Mouse (Mus musculus) left cerebral cortex, postnatal 10 days (tissue): ENCODE measurements around the gene Tmem39a. TPM values are rescaled to one million over a fixed set of nuclear protein-coding genes. Genes with fewer than 3 reads are reported as not detected.

Experiments
- DNase-seq, 2 experiments: peaks; one replicate each; pipeline ENCODE4 v3.0.0; 2021 to 2022; ENCODE audit warnings: low spot score in 2 of 2, mixed read lengths in 1 of 2; ENCODE audit errors: extremely low spot score in 1 of 2
- intact Hi-C: fragments of 180-260 bp; cut with DNase I; formaldehyde crosslinking; loops from one replicate; pipeline ENCODE4 v1.15.1; 2025
- total RNA-seq, 2 experiments: library from RNA; stranded (reverse); gene quantifications; 2 replicates each; pipeline ENCODE4 v1.2.3; 2021

Gene Tmem39a
- 10 to 100 TPM; 19.5 to 22.9 TPM for total RNA-seq

GRCm38 (mm10) chr16:38558221-38558748, at the start of gene Tmem39a:
Gene Tmem39a (plus strand): TSS chr16:38558698.
- DNase-seq = no peak
- intact Hi-C loops = loop anchor here (10.0 kb wide), 1 partner anchor 497 kb away; no protein-coding TSS in a partner anchor

GRCm38 (mm10) chr16:38510846-38511245, 47.7 kb upstream of the Tmem39a start:
- no peak for DNase-seq
- intact Hi-C loops = no loop called here

- intact Hi-C loops = no loop called here
- no peak for DNase-seq
Measured at GRCm38 (mm10) chr16:38519140-38519539, 39.4 kb upstream of the Tmem39a start.

GRCm38 (mm10) chr16:38521211-38521987, 37.1 kb upstream of the Tmem39a start:
- intact Hi-C loops = no loop called here
- no peak for DNase-seq

GRCm38 (mm10) chr16:38522129-38523084, 36.1 kb upstream of the Tmem39a start, which contains the start of gene Timmdc1:
Gene Timmdc1 (minus strand): TSS chr16:38522663.
- intact Hi-C loops = no loop called here
- peak; percentile 94 to 96 for DNase-seq

- no peak for DNase-seq
- intact Hi-C loops = no loop called here
Measured at GRCm38 (mm10) chr16:38526264-38526663, 32.2 kb upstream of the Tmem39a start.

GRCm38 (mm10) chr16:38536544-38537146, 21.9 kb upstream of the Tmem39a start:
- intact Hi-C loops = loop anchor here (10.0 kb wide), 1 partner anchor 208 kb away; the partner anchor contains the start of gene B4galt4
- DNase-seq = peak; percentile 59 to 84

GRCm38 (mm10) chr16:38538716-38539380, 19.6 kb upstream of the Tmem39a start:
- DNase-seq = no peak
- intact Hi-C loops = loop anchor here (10.0 kb wide), 1 partner anchor 206 kb away; the partner anchor contains the start of gene B4galt4

GRCm38 (mm10) chr16:38548000-38548399, 10.5 kb upstream of the Tmem39a start:
- DNase-seq = no peak
- intact Hi-C loops = no loop called here

- DNase-seq = peak; percentile 74 to 91
- intact Hi-C loops = loop anchor here (10.0 kb wide), 1 partner anchor 505 kb away; no protein-coding TSS in a partner anchor
Measured at GRCm38 (mm10) chr16:38549479-38550396, 8.8 kb upstream of the Tmem39a start, which contains the start of gene Poglut1. Gene Poglut1 (minus strand): TSS chr16:38550258.

- DNase-seq = no peak
Measured at GRCm38 (mm10) chr16:38555988-38556387, 2.5 kb upstream of the Tmem39a start.

GRCm38 (mm10) chr16:38562131-38562967, 3.9 kb downstream of the Tmem39a start:
- intact Hi-C loops = no loop called here
- DNase-seq = peak; percentile 94 to 97

More at GRCm38 (mm10) chr16:38555988-38556387, 2.5 kb upstream of the Tmem39a start:
- intact Hi-C loops = loop anchor here (10.0 kb wide), 1 partner anchor 499 kb away; no protein-coding TSS in a partner anchor

- intact Hi-C loops = no loop called here
- DNase-seq = no peak
Measured at GRCm38 (mm10) chr16:38562968-38563327, 4.5 kb downstream of the Tmem39a start.

- DNase-seq = no peak
- intact Hi-C loops = no loop called here
Measured at GRCm38 (mm10) chr16:38563516-38563915, 5.0 kb downstream of the Tmem39a start.

GRCm38 (mm10) chr16:38568192-38568591, 9.7 kb downstream of the Tmem39a start:
- DNase-seq = no peak
- intact Hi-C loops = no loop called here

GRCm38 (mm10) chr16:38571481-38571880, 13.0 kb downstream of the Tmem39a start:
- intact Hi-C loops = no loop called here
- DNase-seq = no peak
